Mouse (Mus musculus): ENCODE measurements at regions not wholly inside any gene's neighbourhood (a gene's known extent, or its start where the extent isn't known, plus 50 kb on each side); places are given as distances from the start of the nearest gene placed in this dataset.

DNA sequence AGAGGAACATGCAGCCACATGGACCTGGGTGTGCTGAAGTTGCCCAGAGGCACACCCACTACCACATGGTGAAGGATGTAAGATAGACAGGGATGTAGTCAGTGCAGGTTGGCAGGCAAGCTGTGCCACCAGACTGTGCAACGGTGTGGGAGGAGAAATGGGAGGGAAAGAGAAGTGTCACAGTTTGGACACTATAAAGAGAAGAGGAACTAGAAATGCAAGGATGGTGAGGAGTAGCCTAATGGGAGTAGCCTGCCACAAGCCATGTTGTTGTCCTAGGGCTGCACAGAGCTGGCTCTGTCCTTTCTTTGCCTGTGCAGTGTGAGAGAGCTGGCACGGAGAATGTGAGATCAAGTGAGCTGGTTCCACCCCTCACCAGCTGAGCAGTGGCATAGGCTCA is 185.3 kb upstream of the Gjb5 start:
- TF ChIP-seq CTCF (IDR thresholded peaks at IDR 0.05; ENCODE audit: low read depth) (no peak), EP300 (IDR thresholded peaks at IDR 0.05; ENCODE audit: low read depth) (no peak)
